Mouse (Mus musculus) limb, embryonic 11.5 days (tissue): ENCODE data around the gene Pfkfb3. TPM values are rescaled to one million over a fixed set of nuclear protein-coding genes. Genes with fewer than 3 reads are reported as not detected.

Experiments
- polyA plus RNA-seq: library from polyadenylated mRNA; unstranded; fragments of >200 nt; fragmentation: Nextera tagmentation; extraction: Ambion mirVana; gene quantifications from 2 replicates; pipeline ENCODE4 v1.2.1, GENCODE M21; 2014

Gene Pfkfb3
- polyA plus RNA-seq, 1 experiment from 2014 or later = 11.7 TPM

Other genes with a start within 250 kb of the Pfkfb3 start
- 205 and 214 TPM in 2 replicates for gene Rbm17, start 50.1 kb upstream of the Pfkfb3 start, polyA plus RNA-seq
- gene Gm17490, start 72.2 kb upstream of the Pfkfb3 start, polyA plus RNA-seq = not detected in 2 replicates
- 0.06 TPM in 1 of 2 replicates, not detected in the other for gene Il2ra, start 88.7 kb upstream of the Pfkfb3 start, polyA plus RNA-seq
- 0.17 and 0.84 TPM in 2 replicates for gene Il15ra, start 151.2 kb upstream of the Pfkfb3 start, polyA plus RNA-seq
- 136 and 139 TPM in 2 replicates for gene Fbh1, start 223.5 kb upstream of the Pfkfb3 start, polyA plus RNA-seq
- 29.5 and 29.8 TPM in 2 replicates for gene Ankrd16, start 223.8 kb upstream of the Pfkfb3 start, polyA plus RNA-seq